Mouse (Mus musculus) right cerebral cortex, postnatal 14 days (tissue): Measurements from ENCODE around the gene Adamts4.

Source experiments
- DNase-seq: peaks from one replicate; pipeline ENCODE4 v3.0.0; 2022

Adamts4 gene

GRCm38 (mm10) chr1:171249913-171250600 lies at the start of gene Adamts4:
TSS of gene Adamts4 (plus strand) at chr1:171250421.
- DNase-seq = peak; percentile 57

GRCm38 (mm10) chr1:171200769-171201168 lies 49.5 kb upstream of the Adamts4 start:
- no peak for DNase-seq

DNA sequence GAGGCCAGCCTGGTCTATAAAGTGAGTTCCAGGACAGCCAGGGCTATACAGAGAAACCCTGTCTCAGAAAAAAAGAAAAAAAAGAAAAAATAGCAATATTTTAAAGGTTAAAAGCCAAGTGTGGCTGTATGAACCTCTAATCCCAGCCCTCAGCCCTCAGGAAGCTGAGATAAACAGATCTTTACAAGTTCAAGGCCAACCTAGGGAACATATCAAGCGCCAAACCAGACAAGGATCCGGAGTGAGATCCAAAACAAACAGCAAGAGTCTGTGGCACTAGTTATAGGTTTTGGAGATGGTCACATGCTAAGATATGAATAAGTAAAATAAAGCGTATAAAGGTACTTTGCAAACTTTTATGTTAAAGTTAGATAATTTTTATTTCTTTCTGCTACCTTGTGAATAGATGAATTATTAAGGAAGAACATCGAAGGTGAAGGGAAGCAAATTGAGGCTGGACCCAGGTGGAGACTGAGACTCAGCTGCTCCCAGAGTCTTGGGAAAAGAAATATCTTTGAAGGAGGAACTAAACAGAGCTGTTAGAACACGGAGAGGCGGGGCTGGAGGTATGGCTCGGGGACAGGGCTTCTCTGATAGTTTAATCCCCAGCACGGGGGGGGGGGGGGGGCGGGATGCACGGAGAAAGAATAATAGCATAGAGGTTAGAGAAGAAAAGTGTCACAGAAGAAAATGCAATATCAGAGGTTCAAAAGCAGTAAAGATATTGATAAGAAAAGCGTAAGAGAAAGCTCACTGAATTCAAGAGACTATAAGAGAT lies 46.6 kb upstream of the Adamts4 start:
- no peak for DNase-seq

- DNase-seq = no peak
Observed at GRCm38 (mm10) chr1:171204249-171204644, 46.0 kb upstream of the Adamts4 start.

DNA sequence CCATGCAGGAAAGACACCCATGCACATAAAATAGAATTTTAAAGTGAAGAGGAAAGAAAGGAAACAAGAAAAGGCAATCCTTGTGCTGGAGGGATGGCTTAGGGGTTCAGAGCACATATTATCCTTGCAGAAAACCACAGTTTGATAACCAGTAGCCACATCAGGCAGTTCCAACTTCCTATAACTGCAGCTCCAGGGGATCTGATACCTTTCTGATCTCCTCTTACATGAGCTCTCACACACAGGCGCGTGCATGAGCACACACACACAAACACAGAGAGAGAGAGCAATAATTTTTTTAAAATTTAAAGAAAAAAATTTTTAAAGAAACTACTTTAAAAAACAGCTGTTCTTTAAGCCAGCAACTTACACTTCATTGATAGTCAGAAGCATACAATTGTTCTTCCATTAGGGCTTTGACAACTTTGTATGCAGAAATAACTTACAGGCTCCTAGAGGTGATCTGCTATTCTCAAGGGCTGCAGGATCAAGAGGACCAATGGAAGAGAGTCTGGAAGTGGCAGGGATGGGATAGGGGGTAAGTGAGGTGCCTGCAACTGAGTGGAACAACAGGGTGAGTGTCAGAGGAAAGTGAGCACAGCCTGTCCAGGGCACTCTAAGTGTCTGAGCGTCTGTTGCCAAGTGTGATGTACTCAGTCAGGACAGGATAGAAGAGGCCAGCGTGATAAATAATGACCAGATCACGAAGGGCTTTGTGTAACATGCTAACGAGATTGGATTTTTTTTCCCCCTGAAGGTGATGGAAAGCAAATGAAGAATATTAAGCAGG lies 44.3 kb upstream of the Adamts4 start:
- no peak for DNase-seq

DNA sequence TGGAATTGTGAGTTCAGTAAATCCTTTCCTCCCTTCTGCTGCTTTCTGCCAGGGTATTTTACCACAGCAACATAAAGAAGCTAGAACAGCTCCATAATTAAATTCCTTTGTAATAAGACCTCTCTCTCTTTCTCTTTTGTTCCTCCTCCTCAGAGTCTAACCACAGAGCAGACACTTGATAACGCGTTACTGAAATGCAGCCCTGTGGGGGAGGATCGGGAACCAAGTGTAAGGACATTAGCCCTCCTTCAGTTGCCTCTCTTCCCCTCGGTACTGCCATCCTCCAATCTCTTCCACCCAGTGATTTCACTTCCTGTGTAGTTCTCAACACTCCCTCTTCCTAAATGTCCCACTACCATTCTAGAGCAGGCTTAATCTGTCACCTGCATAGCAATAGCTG lies 40.8 kb upstream of the Adamts4 start:
- DNase-seq = no peak

DNA sequence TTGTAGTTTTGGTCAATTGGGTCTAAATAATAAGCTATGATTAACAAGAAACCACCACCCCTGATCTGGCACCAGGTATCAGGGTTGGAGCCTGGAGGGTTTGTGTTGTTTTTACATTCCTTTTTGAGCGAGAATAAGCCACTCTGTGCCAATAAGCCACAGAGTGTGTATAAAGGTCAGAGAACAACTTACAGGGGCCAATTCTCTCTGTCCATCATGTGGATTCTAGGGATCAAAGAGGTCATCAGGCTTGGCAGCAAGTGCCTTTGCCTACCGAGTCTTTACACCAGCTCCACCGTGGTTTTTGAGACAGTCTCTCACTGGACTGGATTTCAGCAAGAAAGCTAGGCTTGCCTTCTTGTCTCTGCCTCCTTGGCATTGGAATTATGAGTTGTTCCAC lies 37.4 kb upstream of the Adamts4 start:
- DNase-seq = no peak

GRCm38 (mm10) chr1:171213801-171214496 lies 36.3 kb upstream of the Adamts4 start, which contains the start of gene Nr1i3:
TSS of gene Nr1i3 (plus strand) at chr1:171213970.
- no peak for DNase-seq

DNA sequence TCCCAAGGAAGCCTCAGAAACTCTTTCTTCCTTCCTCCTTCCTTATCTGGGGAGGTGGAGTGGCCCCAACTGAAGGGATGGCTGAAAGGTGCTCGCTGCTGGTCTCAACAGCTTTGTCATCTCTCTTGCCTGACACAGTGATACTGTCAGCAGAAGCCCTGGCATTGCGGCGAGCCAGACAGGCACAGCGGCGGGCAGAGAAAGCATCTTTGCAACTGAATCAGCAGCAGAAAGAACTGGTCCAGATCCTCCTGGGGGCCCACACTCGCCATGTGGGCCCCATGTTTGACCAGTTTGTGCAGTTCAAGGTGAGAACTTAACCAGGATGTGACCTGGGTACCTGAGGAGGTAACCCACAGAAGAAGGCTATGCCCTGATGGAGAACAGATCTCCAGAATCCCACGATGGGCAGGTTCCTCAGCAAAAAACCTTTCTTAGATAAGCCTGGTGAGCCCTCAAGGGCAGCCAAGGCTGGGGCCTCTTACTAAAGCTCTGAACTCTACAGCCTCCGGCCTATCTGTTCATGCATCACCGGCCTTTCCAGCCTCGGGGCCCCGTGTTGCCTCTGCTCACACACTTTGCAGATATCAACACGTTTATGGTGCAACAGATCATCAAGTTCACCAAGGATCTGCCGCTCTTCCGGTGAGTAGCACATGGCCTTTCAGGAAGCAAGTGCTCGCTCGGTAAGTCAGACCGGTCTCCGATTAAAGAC lies 33.8 kb upstream of the Adamts4 start:
- DNase-seq = no peak

DNA sequence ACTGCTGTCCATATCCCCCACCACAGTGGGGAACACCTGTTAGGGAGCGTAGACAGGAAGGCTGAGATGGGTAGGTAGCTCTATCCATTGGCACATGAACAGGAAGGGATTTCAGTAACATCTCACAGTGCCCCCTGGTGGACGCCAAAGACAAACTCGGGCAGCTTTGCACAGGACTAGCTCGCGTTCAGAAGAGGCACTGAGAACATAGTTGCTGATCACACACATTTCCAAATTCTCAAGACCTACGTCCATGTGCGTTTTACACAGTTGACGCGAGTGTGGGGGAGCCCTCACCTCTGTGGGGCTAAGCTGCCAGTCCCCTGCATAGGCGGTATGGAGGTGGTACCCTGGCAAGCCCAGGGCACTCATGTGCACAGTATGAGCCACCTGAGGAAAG lies 29.4 kb upstream of the Adamts4 start:
- peak; percentile 92 for DNase-seq

DNA sequence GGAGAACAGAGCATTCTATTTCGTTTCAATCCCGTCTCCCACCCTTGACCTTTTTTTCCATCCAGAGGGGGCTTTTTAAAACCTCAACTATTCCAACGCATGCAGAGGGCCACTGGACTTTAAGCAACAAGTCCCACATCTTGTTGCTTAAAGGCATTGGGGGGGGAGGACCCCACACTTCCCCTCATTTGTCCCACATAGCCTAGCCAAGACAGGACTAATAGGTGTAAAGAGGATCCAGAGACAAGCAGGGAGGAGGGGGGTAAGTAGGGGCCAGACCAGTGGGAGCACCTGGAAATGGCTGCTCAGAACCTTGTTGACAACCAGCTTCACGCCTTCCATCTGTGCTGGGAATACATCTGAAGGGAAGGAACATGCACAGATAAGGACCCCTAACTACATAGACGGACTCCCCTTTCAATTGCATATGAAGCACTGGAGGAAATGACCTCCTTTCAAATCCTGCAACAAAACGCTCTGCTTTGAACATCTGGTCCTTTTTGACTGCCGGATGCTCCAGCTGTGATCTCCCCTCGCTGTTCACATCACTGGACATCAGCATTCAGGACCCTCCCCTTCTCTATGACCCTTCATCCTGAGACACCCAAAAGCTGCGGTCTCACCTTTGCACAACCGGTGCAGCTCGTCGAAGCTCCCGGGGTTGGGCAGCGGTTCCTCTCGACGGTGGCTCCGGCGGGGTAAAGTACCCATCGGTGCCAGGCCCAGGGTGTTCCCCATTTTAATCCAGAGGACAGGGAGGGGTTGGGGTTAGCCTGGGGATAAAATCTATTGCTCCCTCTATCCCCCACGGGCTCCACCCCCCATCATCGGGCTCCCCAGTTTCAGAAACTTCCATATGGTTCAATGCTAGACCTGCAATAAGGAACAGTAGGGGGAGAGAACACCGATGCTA lies 28.7 kb upstream of the Adamts4 start:
- no peak for DNase-seq

DNA sequence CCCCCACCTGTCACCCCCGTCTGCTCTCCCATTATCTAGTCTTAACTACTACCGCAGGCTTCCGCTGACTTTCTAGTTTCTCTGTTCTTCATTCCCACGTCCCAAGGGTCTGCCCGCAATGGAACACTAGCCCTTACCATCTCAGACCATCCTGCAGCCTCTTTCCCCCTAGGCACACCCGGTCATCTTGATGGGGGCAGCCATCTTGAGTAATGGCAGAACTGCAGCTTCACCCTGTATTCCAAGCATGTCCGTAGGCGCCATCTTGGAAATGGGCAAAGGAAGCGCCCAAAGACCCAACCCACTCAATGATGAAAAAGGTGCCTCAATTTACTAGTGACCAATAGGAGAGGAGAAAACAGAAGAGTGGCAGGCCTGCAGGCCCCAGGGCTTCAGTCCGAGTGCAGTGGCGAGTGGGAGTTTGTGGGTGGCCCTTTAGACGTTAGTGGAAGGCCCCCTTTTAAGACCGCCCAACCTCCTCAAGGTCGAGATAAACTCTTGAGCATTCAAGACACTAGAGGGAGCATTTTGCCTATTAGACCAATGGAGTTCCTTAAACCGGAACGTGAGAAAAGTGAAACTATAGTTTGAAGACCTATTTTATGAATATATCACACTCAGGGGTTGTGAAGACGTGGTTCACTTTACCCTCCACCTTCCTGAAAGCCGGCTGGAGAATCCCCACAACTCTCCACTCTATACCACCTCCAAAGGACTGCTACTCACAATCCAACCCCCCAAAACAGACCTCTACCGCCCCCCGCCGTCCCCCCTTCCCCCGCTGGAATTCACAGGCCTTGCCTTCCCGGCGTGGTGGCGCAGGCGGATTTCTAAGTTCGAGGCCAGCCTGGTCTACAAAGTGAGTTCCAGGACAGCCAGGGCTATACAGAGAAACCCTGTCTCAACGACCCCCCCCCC lies 27.7 kb upstream of the Adamts4 start, which contains the start of gene Tomm40l:
Tomm40l (minus strand) TSS at position 277 of the 918 bp plus-strand sequence.
- DNase-seq = peak; percentile 79

DNA sequence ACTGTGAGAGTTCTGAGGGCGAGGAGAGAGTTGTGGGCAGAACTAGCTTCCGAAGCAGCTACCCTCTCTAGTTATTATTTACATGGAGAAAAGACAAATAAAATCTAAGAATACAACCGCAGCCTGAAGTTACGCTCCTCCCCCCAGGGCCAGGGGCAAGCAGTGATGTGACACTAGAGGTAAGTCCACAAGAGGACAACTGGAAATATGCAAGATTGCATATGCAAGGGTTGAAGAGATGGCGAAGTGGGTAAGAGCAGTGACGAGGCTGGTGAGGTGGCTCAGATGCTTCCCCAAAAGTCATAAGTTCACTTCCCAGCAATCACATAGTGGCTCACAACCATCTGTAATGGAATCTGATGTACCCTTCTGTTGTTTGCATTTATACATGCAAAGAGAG lies 27.1 kb upstream of the Adamts4 start:
- no peak for DNase-seq

- no peak for DNase-seq
Observed at GRCm38 (mm10) chr1:171223796-171224195, 26.4 kb upstream of the Adamts4 start.

GRCm38 (mm10) chr1:171224857-171225256 lies 25.4 kb upstream of the Adamts4 start, which contains the start of gene Apoa2:
TSS of gene Apoa2 (plus strand) at chr1:171225054.
- no peak for DNase-seq

DNA sequence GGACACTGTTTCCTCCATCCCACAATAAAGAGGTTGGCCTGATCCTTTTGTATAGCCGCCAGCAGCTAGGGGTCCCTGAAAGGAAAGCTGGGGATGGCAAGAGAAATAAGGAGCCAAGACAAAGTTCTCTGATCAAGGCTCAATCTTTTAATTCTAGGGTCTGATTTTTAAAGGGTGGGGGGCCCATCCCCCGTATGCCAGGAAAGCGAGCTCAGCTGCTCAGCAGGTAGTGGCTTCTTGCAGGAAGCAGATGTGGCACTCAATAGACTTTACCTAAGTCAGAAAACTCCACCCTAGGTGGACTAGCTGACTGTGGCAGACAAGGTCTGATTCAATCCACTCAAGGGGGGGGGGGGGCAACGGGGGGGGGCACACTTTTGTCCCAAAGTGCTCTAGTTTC lies 23.4 kb upstream of the Adamts4 start:
- no peak for DNase-seq

- DNase-seq = no peak
Observed at GRCm38 (mm10) chr1:171227879-171228278, 22.3 kb upstream of the Adamts4 start.

GRCm38 (mm10) chr1:171229750-171230149 lies 20.5 kb upstream of the Adamts4 start:
- no peak for DNase-seq

DNA sequence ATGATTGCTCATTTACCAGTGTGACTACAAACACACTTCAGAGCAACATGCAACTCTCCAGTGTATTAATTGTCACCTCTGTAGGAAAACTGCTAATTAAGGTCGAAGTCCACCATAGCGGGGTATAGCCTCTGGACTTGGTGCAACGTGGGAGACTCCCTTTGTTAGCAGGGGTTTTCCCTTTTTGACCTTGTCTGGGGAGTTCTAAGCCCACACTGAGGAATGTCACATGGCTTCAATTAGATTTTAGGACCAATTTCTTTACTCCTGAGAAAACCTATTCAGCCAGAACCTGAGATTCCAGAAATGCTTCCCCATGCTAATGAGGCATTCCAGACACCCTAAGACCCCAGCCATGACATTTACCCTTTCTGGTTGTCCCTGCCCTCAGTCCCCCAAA lies 20.0 kb upstream of the Adamts4 start:
- DNase-seq = no peak

GRCm38 (mm10) chr1:171231844-171232243 lies 18.4 kb upstream of the Adamts4 start:
- no peak for DNase-seq
